Mouse (Mus musculus): ENCODE measurements around the gene Lrrfip1. TPM values are rescaled to one million over a fixed set of nuclear protein-coding genes. Genes with fewer than 3 reads are reported as not detected.

Lrrfip1 gene
- total and polyA plus RNA-seq, 2 experiments from 2014 or later = 52.4 to 62.0 TPM

GRCm38 (mm10) chr1:91032393-91032971 lies 33.9 kb downstream of the Lrrfip1 start:
- H3K4me2 ChIP-seq (ENCODE audit: low read depth) = no peak overlapping the region
- TF ChIP-seq CTCF (IDR thresholded peaks at IDR 0.05; ENCODE audit: low read depth) = no peak
- H3K27ac ChIP-seq (ENCODE audit: low read depth, low read length) = no peak overlapping the region
- H3K9me3 ChIP-seq (ENCODE audit: low read length) = no peaks in the 10 kb centered on the region
- H3K4me1 ChIP-seq (ENCODE audit: insufficient read depth) = no peaks in the 10 kb centered on the region
- no peak for ATAC-seq
- H3K36me3 ChIP-seq (ENCODE audit: insufficient read depth) = no peaks in the 10 kb centered on the region
- H3K9ac ChIP-seq = no peak overlapping the region
- 83% methylated on average over 11 of the region's 11 CpGs for WGBS
- no peak for DNase-seq
- H3K27me3 ChIP-seq (ENCODE audit: insufficient read depth, low read length) = no peaks in the 10 kb centered on the region
- no peak overlapping the region for H3K4me3 ChIP-seq (ENCODE audit: low read depth, low read length)

DNA sequence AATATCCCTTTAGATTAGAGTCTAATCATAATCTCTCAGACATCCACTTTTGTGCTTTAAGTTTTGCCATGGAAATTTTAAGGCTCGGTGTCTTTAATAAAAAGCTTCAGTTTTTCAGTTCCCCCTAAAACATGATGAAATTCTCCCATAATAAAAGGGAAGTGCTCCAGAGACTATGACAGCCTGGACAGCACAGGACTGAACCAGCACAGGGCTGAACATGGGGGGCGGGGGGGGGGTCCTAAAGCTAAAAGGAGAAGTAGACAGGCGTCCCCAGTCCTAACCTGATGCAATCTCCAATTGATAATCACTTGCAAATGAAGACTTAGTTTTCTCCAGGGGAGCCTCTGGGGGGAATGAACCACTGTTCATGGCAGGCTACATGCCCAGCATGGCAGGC lies 36.0 kb downstream of the Lrrfip1 start:
- 90% methylated on average over 3 of the region's 3 CpGs for WGBS
- Histone ChIP-seq H3K9me3 (ENCODE audit: low read length) (no peaks in the 10 kb centered on the region), H3K4me3 (ENCODE audit: low read depth, low read length) (no peak overlapping the region), H3K9ac (no peak overlapping the region), H3K36me3 (ENCODE audit: insufficient read depth) (no peaks in the 10 kb centered on the region), H3K4me1 (ENCODE audit: insufficient read depth) (no peaks in the 10 kb centered on the region), H3K27ac (ENCODE audit: low read depth, low read length) (no peak overlapping the region), H3K27me3 (ENCODE audit: insufficient read depth, low read length) (no peaks in the 10 kb centered on the region), H3K4me2 (ENCODE audit: low read depth) (no peak overlapping the region)
- ATAC-seq (no peak), DNase-seq (no peak)
- no peak for TF ChIP-seq CTCF (IDR thresholded peaks at IDR 0.05; ENCODE audit: low read depth)

GRCm38 (mm10) chr1:91035266-91035665 lies 36.7 kb downstream of the Lrrfip1 start:
- no peaks in the 10 kb centered on the region for H3K36me3 ChIP-seq (ENCODE audit: insufficient read depth)
- H3K4me2 ChIP-seq (ENCODE audit: low read depth) = no peak overlapping the region
- H3K4me1 ChIP-seq (ENCODE audit: insufficient read depth) = no peaks in the 10 kb centered on the region
- H3K27me3 ChIP-seq (ENCODE audit: insufficient read depth, low read length) = no peaks in the 10 kb centered on the region
- DNase-seq = no peak
- no peak for TF ChIP-seq CTCF (IDR thresholded peaks at IDR 0.05; ENCODE audit: low read depth)
- no peak overlapping the region for H3K4me3 ChIP-seq (ENCODE audit: low read depth, low read length)
- H3K9me3 ChIP-seq (ENCODE audit: low read length) = no peaks in the 10 kb centered on the region
- no peak overlapping the region for H3K9ac ChIP-seq
- H3K27ac ChIP-seq (ENCODE audit: low read depth, low read length) = no peak overlapping the region
- 89% methylated on average over 2 of the region's 2 CpGs for WGBS
- ATAC-seq = no peak

DNA sequence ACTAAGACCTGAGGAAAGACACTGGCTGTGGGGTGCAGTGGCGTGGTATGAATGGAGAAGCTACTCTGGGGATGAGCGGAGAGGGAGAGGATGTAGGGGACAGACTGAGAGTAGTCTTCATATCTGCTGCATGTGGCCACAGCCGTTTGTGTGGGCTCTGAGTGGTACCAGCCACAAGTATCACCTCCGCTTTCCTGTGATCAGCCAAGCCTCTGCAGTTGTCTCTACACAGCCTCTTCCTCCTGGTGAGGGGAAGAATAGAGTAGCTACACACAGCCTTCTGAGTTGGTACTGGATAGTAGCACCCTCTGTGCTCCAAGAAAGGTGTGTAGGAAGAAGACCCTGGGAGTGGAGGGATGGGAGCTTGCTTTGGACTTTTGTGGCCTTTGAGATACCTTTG lies 38.7 kb downstream of the Lrrfip1 start:
- no peaks in the 10 kb centered on the region for H3K9me3 ChIP-seq (ENCODE audit: low read length)
- no peak overlapping the region for H3K4me2 ChIP-seq (ENCODE audit: low read depth)
- H3K9ac ChIP-seq = no peak overlapping the region
- H3K4me3 ChIP-seq (ENCODE audit: low read depth, low read length) = no peak overlapping the region
- TF ChIP-seq CTCF (IDR thresholded peaks at IDR 0.05; ENCODE audit: low read depth) = no peak
- no peaks in the 10 kb centered on the region for H3K4me1 ChIP-seq (ENCODE audit: insufficient read depth)
- H3K27ac ChIP-seq (ENCODE audit: low read depth, low read length) = no peak overlapping the region
- WGBS = 91% methylated on average over 4 of the region's 4 CpGs
- ATAC-seq (no peak), DNase-seq (no peak)
- no peaks in the 10 kb centered on the region for H3K27me3 ChIP-seq (ENCODE audit: insufficient read depth, low read length)
- no peaks in the 10 kb centered on the region for H3K36me3 ChIP-seq (ENCODE audit: insufficient read depth)

DNA sequence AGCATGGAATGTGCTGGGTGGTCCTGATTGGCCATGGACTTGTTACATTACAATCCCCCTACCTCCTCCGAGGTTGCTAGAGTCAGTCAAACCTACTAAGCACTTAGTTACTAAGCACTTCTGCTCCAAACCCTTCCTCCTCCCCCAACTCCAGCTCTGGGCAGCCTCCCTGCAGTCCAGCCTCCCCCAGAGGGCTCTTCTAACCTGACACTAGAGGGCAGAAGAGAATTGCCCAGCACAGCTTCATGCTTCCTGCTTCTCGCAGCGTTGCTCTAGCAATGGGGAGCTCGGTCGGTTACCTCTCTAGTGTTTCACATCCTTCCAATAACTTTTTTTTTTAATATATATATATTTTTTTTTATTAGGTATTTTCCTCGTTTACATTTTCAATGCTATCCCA lies 39.5 kb downstream of the Lrrfip1 start:
- Histone ChIP-seq H3K9ac (no peak overlapping the region), H3K9me3 (ENCODE audit: low read length) (no peaks in the 10 kb centered on the region), H3K4me3 (ENCODE audit: low read depth, low read length) (no peak overlapping the region), H3K27me3 (ENCODE audit: insufficient read depth, low read length) (no peaks in the 10 kb centered on the region), H3K4me2 (ENCODE audit: low read depth) (no peak overlapping the region), H3K4me1 (ENCODE audit: insufficient read depth) (no peaks in the 10 kb centered on the region; the same call in 1 of the 2 replicates), H3K36me3 (ENCODE audit: insufficient read depth) (no peaks in the 10 kb centered on the region), H3K27ac (ENCODE audit: low read depth, low read length) (no peak overlapping the region)
- peak; percentile 46 for TF ChIP-seq CTCF (IDR thresholded peaks at IDR 0.05; ENCODE audit: low read depth)
- ATAC-seq = no peak
- no peak for DNase-seq
- WGBS = 76% methylated on average over 6 of the region's 6 CpGs

DNA sequence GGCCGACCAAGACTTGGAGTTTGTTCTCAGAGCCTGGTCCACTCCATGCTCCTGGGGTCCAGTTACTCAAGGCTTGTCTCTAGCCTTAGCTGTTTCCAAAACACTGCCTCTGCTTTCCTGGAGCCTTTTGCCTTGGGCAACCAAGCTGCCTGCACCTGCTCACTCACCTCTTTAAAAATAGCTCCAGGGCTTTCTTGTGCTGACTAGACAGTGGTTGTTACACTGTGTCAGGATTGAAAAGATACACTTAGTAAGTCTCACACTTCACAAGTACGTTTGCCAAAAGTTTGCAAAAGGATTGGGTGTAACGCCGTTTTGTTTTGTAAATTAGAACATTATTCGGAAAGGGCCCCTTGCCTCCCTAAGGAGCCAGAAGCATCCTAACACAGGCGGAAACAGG lies 40.0 kb downstream of the Lrrfip1 start:
- H3K27ac ChIP-seq (ENCODE audit: low read depth, low read length) = no peak overlapping the region
- H3K9ac ChIP-seq = no peak overlapping the region
- no peak overlapping the region for H3K4me3 ChIP-seq (ENCODE audit: low read depth, low read length)
- H3K4me2 ChIP-seq (ENCODE audit: low read depth) = no peak overlapping the region
- no peaks in the 10 kb centered on the region; the same call in 1 of the 2 replicates for H3K4me1 ChIP-seq (ENCODE audit: insufficient read depth)
- no peak for DNase-seq
- H3K9me3 ChIP-seq (ENCODE audit: low read length) = no peaks in the 10 kb centered on the region
- no peaks in the 10 kb centered on the region for H3K27me3 ChIP-seq (ENCODE audit: insufficient read depth, low read length)
- no peak for TF ChIP-seq CTCF (IDR thresholded peaks at IDR 0.05; ENCODE audit: low read depth)
- 17% methylated on average over 6 of the region's 6 CpGs for WGBS
- ATAC-seq = no peak
- H3K36me3 ChIP-seq (ENCODE audit: insufficient read depth) = no peaks in the 10 kb centered on the region

DNA sequence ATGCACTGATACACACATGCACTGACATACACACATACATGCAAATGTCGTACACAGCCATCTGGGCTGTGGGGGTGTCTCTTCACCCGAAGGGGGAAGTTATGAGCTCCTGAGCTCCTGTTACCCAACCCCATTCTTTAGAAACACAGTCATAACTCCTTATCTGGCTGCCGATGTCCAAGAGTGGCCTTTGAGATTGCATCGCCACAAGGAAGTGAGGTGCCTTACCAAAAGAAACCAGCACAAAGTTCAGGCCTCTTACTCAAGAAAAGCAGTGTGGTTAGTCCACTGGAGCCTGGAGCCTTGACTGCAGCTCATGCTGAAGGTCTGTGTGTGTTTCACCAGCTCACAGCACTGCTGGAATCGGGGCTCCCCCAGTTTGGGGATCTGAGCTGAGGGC lies 43.1 kb downstream of the Lrrfip1 start:
- H3K4me3 ChIP-seq (ENCODE audit: low read depth, low read length) = no peak overlapping the region
- H3K27me3 ChIP-seq (ENCODE audit: insufficient read depth, low read length) = no peaks in the 10 kb centered on the region
- no peak overlapping the region for H3K9ac ChIP-seq
- ATAC-seq (no peak), DNase-seq (no peak)
- 88% methylated on average over 5 of the region's 5 CpGs for WGBS
- TF ChIP-seq CTCF (IDR thresholded peaks at IDR 0.05; ENCODE audit: low read depth) = no peak
- no peak overlapping the region for H3K4me2 ChIP-seq (ENCODE audit: low read depth)
- no peaks in the 10 kb centered on the region for H3K9me3 ChIP-seq (ENCODE audit: low read length)
- H3K36me3 ChIP-seq (ENCODE audit: insufficient read depth) = no peaks in the 10 kb centered on the region
- H3K27ac ChIP-seq (ENCODE audit: low read depth, low read length) = no peak overlapping the region
- H3K4me1 ChIP-seq (ENCODE audit: insufficient read depth) = no peaks in the 10 kb centered on the region; the same call in 1 of the 2 replicates
